Mouse (Mus musculus) lung, postnatal 0 days (tissue): ENCODE data around the gene Gm20850. TPM values are rescaled to one million over a fixed set of nuclear protein-coding genes. Genes with fewer than 3 reads are reported as not detected.
"Not testable (repeated sequence)": the region's sequence is repeated elsewhere in the genome, so short reads cannot be mapped to it uniquely, and the experiment has no call there.

Experiments
- ATAC-seq: fragments of 200-750 bp; cut with Nextera tagmentation; 2 replicates; pipeline ENCODE4 v1.8.0; 2017; ENCODE audit warnings: moderate library complexity
- DNase-seq: peaks from one replicate; pipeline ENCODE4 v3.0.0-alpha.2; 2016; ENCODE audit warnings: low spot score
- H3K27ac ChIP-seq: fragments of 300-500 bp; sonication (generic); 2 replicates; pipeline ENCODE4 v1.5.1; 2014; ENCODE audit warnings: antibody characterized with exemption, mild to moderate bottlenecking, low read length, mixed read lengths
- H3K27me3 ChIP-seq: fragments of 300-500 bp; sonication (generic); replicated peaks from 2 replicates; pipeline ENCODE4 v1.6.1; 2014; ENCODE audit warnings: low read length, mixed read lengths; ENCODE audit not compliant: insufficient read depth
- H3K36me3 ChIP-seq: fragments of 300-500 bp; sonication (generic); 2 replicates; pipeline ENCODE4 v1.6.1; 2014; ENCODE audit warnings: low read length, mixed read lengths; ENCODE audit not compliant: insufficient read depth
- H3K4me1 ChIP-seq: fragments of 300-500 bp; sonication (generic); 2 replicates; pipeline ENCODE4 v1.6.1; 2014; ENCODE audit warnings: antibody characterized with exemption, low read depth, low read length, mixed read lengths; ENCODE audit not compliant: insufficient read depth
- H3K4me2 ChIP-seq: fragments of 300-500 bp; sonication (generic); replicated peaks from 2 replicates; pipeline ENCODE4 v1.6.1; 2014; ENCODE audit warnings: low read depth, mild to moderate bottlenecking, low read length, moderate library complexity, mixed read lengths
- H3K4me3 ChIP-seq: fragments of 300-500 bp; sonication (generic); 2 replicates; pipeline ENCODE4 v1.5.1; 2014; ENCODE audit warnings: low read depth, low read length
- H3K9ac ChIP-seq: fragments of 300-500 bp; sonication (generic); replicated peaks from 2 replicates; pipeline ENCODE4 v1.6.1; 2014; ENCODE audit warnings: low read depth, mild to moderate bottlenecking
- H3K9me3 ChIP-seq: fragments of 300-500 bp; sonication (generic); 2 replicates; pipeline ENCODE4 v1.6.1; 2016; ENCODE audit warnings: low read length, mixed read lengths
- WGBS: fragments of 180-500 bp; shearing (Covaris S2); extraction: QIAGEN DNeasy Blood & Tissue Kit; methylation state at CpG from one replicate; pipeline ENCODE4 v1.1.7; 2014; 5-methylcytosine and 5-hydroxymethylcytosine counted together
- polyA plus RNA-seq: library from polyadenylated mRNA; unstranded; fragments of >200 nt; fragmentation: Nextera tagmentation; extraction: Ambion mirVana; gene quantifications from 2 replicates; pipeline ENCODE4 v1.2.1, GENCODE M21; 2015

Gm20850 gene
- not detected in 2 replicates for polyA plus RNA-seq

DNA sequence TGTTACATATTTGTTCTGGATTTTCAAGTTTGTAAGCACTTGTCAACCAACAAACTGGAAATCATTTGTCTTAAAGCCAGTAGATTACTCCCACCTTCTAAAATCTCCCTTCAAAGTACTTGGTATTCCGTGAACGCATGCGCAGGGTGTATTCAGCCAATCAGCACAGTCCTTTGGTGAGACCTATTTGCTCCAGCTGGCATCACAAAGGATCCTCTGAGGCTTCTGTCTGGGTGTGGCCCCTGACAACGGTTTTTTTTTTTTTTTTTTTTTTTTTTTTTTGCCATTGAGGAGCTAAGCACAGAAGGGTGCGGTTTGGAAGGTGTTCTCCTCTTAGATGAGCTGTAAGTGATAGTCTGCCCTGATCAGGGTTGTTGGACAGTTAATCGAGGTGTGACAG is at the start of gene Gm20850:
TSS of gene Gm20850 (plus strand) at position 301 of the 400 bp plus-strand sequence.
- not testable (repeated sequence) for H3K27ac ChIP-seq, DNase-seq, H3K9ac ChIP-seq, H3K36me3 ChIP-seq, ATAC-seq, H3K4me1 ChIP-seq, H3K4me2 ChIP-seq, H3K27me3 ChIP-seq, H3K9me3 ChIP-seq, H3K4me3 ChIP-seq
- WGBS = no CpG with 5 or more reads among the region's 6 CpGs
